Mouse (Mus musculus) gonadal fat pad, adult 2 months (tissue): ENCODE results near the gene Etfb. TPM values are rescaled to one million over a fixed set of nuclear protein-coding genes. Genes with fewer than 3 reads are reported as not detected.
A peak's percentile ranks its signal among the peaks of the same experiment; 100 is the strongest.

Experiments used
- DNase-seq: peaks from one replicate; pipeline ENCODE4 v3.0.0-alpha.2; 2012; ENCODE audit warnings: low read depth
- polyA plus RNA-seq: library from polyadenylated mRNA; depleted of rRNA; stranded (reverse); fragments of >200 nt; gene quantifications from 2 replicates; pipeline ENCODE4 v1.2.3, GENCODE M21; 2012

Gene Etfb
- polyA plus RNA-seq, 1 experiment = 189 TPM

GRCm38 (mm10) chr7:43448246-43448645 is 4.4 kb downstream of the Etfb start:
- DNase-seq = no peak

GRCm38 (mm10) chr7:43449811-43450210 is 5.9 kb downstream of the Etfb start:
- DNase-seq = no peak

- DNase-seq = no peak
These were observed 7.8 kb downstream of the Etfb start for GRCm38 (mm10) chr7:43451726-43452125.

- DNase-seq = no peak
These were observed 8.7 kb downstream of the Etfb start for GRCm38 (mm10) chr7:43452609-43453008.

GRCm38 (mm10) chr7:43453599-43454355 is 9.9 kb downstream of the Etfb start:
- peak; percentile 71 for DNase-seq

GRCm38 (mm10) chr7:43454371-43454770 is 10.5 kb downstream of the Etfb start:
- DNase-seq = no peak

GRCm38 (mm10) chr7:43462851-43463250 is 19.0 kb downstream of the Etfb start, which contains the start of gene Vsig10l:
Gene Vsig10l (plus strand): TSS chr7:43463151.
- no peak for DNase-seq

- no peak for DNase-seq
These were observed 20.1 kb downstream of the Etfb start for GRCm38 (mm10) chr7:43463976-43464375.

- no peak for DNase-seq
These were observed 21.0 kb downstream of the Etfb start for GRCm38 (mm10) chr7:43464864-43465343.

GRCm38 (mm10) chr7:43465344-43466098 is 21.6 kb downstream of the Etfb start:
- DNase-seq = peak; percentile 49

- DNase-seq = no peak
These were observed 22.3 kb downstream of the Etfb start for GRCm38 (mm10) chr7:43466099-43466694.

GRCm38 (mm10) chr7:43470373-43470772 is 26.5 kb downstream of the Etfb start:
- no peak for DNase-seq

- no peak for DNase-seq
These were observed 31.8 kb downstream of the Etfb start for GRCm38 (mm10) chr7:43475706-43476105.

- no peak for DNase-seq
These were observed 32.5 kb downstream of the Etfb start for GRCm38 (mm10) chr7:43476376-43476775.

GRCm38 (mm10) chr7:43481191-43481590 is 37.3 kb downstream of the Etfb start:
- no peak for DNase-seq

GRCm38 (mm10) chr7:43482090-43482716 is 38.3 kb downstream of the Etfb start:
- DNase-seq = no peak

- no peak for DNase-seq
These were observed 39.4 kb downstream of the Etfb start for GRCm38 (mm10) chr7:43483236-43483635.

GRCm38 (mm10) chr7:43488646-43489045 is 44.8 kb downstream of the Etfb start:
- DNase-seq = no peak

- no peak for DNase-seq
These were observed 45.8 kb downstream of the Etfb start, which contains the start of gene Iglon5 for GRCm38 (mm10) chr7:43489631-43490125. Gene Iglon5 (minus strand): TSS chr7:43490075.

GRCm38 (mm10) chr7:43490182-43490584 is 46.3 kb downstream of the Etfb start:
- DNase-seq = no peak

GRCm38 (mm10) chr7:43490861-43491260 is 47.0 kb downstream of the Etfb start:
- DNase-seq = no peak
